Mouse (Mus musculus): ENCODE data around the gene Xbp1. TPM values are rescaled to one million over a fixed set of nuclear protein-coding genes. Genes with fewer than 3 reads are reported as not detected.
A peak's percentile ranks its signal among the peaks of the same experiment; 100 is the strongest.
"Not testable (repeated sequence)": the region's sequence is repeated elsewhere in the genome, so short reads cannot be mapped to it uniquely, and the experiment has no call there.

Xbp1 gene
- polyA plus RNA-seq, 1 experiment, result 62.4 TPM

GRCm38 (mm10) chr11:5482581-5482980 lies 37.9 kb upstream of the Xbp1 start:
- TF ChIP-seq MAX (IDR thresholded peaks at IDR 0.05), result no peak
- TF ChIP-seq CEBPB (IDR thresholded peaks at IDR 0.05; ENCODE audit: low read depth), result no peak
- no peak for TF ChIP-seq FOSL1 (IDR thresholded peaks at IDR 0.05; ENCODE audit: insufficient read depth, low read length, poor library complexity, severe bottlenecking)
- no peak for TF ChIP-seq USF1 (IDR thresholded peaks at IDR 0.05; ENCODE audit: low read depth)
- TF ChIP-seq MYOG (IDR thresholded peaks at IDR 0.05; ENCODE audit: control insufficient read depth, extremely low read depth, insufficient read length), result no peak
- no peak for TF ChIP-seq CTCF (IDR thresholded peaks at IDR 0.05; ENCODE audit: control insufficient read depth, insufficient read depth, insufficient read length)
- TF ChIP-seq MYOD1 (IDR thresholded peaks at IDR 0.05; ENCODE audit: control insufficient read depth, insufficient read length, low read depth), result no peak
- Histone ChIP-seq H3K36me3 (ENCODE audit: control insufficient read depth, insufficient read depth) (no peaks in the 10 kb centered on the region), H3K4me3 (ENCODE audit: insufficient read depth, poor library complexity, severe bottlenecking) (no peak overlapping the region), H3ac (ENCODE audit: control insufficient read depth, insufficient read length, low read depth) (no peak overlapping the region), H3K79me3 (ENCODE audit: low read depth) (no peaks in the 10 kb centered on the region), H3K79me2 (ENCODE audit: control insufficient read depth, insufficient read depth) (no peaks in the 10 kb centered on the region), H3K27me3 (ENCODE audit: control insufficient read depth, insufficient read depth, insufficient read length) (no peaks in the 10 kb centered on the region)

GRCm38 (mm10) chr11:5485193-5486011 lies 35.1 kb upstream of the Xbp1 start:
- Histone ChIP-seq H3K36me3 (ENCODE audit: control insufficient read depth, insufficient read depth) (no peaks in the 10 kb centered on the region), H3K79me2 (ENCODE audit: control insufficient read depth, insufficient read depth) (no peaks in the 10 kb centered on the region), H3ac (ENCODE audit: control insufficient read depth, insufficient read length, low read depth) (no peak overlapping the region), H3K79me3 (ENCODE audit: low read depth) (no peaks in the 10 kb centered on the region), H3K27me3 (ENCODE audit: control insufficient read depth, insufficient read depth, insufficient read length) (no peaks in the 10 kb centered on the region), H3K4me3 (ENCODE audit: insufficient read depth, poor library complexity, severe bottlenecking) (peak overlapping the region; percentile 11)
- TF ChIP-seq MYOD1 (IDR thresholded peaks at IDR 0.05; ENCODE audit: control insufficient read depth, insufficient read length, low read depth), result no peak
- TF ChIP-seq CTCF (IDR thresholded peaks at IDR 0.05; ENCODE audit: control insufficient read depth, insufficient read depth, insufficient read length), result peak; percentile 67

GRCm38 (mm10) chr11:5489433-5489832 lies 31.0 kb upstream of the Xbp1 start:
- not testable (repeated sequence) for H3K79me3 ChIP-seq (ENCODE audit: low read depth); H3K36me3 ChIP-seq (ENCODE audit: control insufficient read depth, insufficient read depth); H3K4me3 ChIP-seq (ENCODE audit: insufficient read depth, poor library complexity, severe bottlenecking); H3ac ChIP-seq (ENCODE audit: control insufficient read depth, insufficient read length, low read depth); H3K79me2 ChIP-seq (ENCODE audit: control insufficient read depth, insufficient read depth); H3K27me3 ChIP-seq (ENCODE audit: control insufficient read depth, insufficient read depth, insufficient read length)

GRCm38 (mm10) chr11:5490989-5491656 lies 29.3 kb upstream of the Xbp1 start:
- peaks cover 4% of the 10 kb centered on the region for H3K27me3 ChIP-seq (ENCODE audit: control insufficient read depth, insufficient read depth, insufficient read length)
- H3K79me3 ChIP-seq (ENCODE audit: low read depth), result no peaks in the 10 kb centered on the region
- no peaks in the 10 kb centered on the region for H3K36me3 ChIP-seq (ENCODE audit: control insufficient read depth, insufficient read depth)
- TF ChIP-seq USF1 (IDR thresholded peaks at IDR 0.05; ENCODE audit: low read depth), result no peak
- TF ChIP-seq MYOD1 (IDR thresholded peaks at IDR 0.05; ENCODE audit: control insufficient read depth, insufficient read length, low read depth), result no peak
- TF ChIP-seq MAX (IDR thresholded peaks at IDR 0.05), result no peak
- no peak for TF ChIP-seq CTCF (IDR thresholded peaks at IDR 0.05; ENCODE audit: control insufficient read depth, insufficient read depth, insufficient read length)
- TF ChIP-seq CEBPB (IDR thresholded peaks at IDR 0.05; ENCODE audit: low read depth), result no peak
- TF ChIP-seq MYOG (IDR thresholded peaks at IDR 0.05; ENCODE audit: control insufficient read depth, extremely low read depth, insufficient read length), result no peak
- TF ChIP-seq FOSL1 (IDR thresholded peaks at IDR 0.05; ENCODE audit: insufficient read depth, low read length, poor library complexity, severe bottlenecking), result no peak
- H3K4me3 ChIP-seq (ENCODE audit: insufficient read depth, poor library complexity, severe bottlenecking), result no peak overlapping the region
- H3K79me2 ChIP-seq (ENCODE audit: control insufficient read depth, insufficient read depth), result no peaks in the 10 kb centered on the region
- H3ac ChIP-seq (ENCODE audit: control insufficient read depth, insufficient read length, low read depth), result no peak overlapping the region

DNA sequence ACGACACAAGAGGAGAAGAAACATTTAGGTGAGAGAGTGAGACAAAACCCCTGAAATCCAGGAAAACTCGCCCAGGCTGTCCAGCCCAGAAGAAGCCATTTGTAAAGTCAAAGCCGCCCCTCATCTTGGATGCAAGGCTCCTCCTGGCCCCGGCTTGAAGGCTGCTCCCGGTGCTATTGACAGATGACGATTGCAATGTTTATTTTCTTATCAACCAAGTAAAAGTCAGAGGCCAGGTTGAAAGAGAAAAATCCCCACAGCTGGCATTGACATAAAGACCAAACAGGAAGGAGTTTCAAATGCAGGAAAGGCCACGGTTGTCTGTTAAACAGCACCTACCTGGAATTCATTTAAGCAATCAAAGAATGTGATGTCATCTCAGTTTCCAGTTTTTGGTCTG lies 28.5 kb upstream of the Xbp1 start:
- Histone ChIP-seq H3K79me2 (ENCODE audit: control insufficient read depth, insufficient read depth) (no peaks in the 10 kb centered on the region), H3K4me3 (ENCODE audit: insufficient read depth, poor library complexity, severe bottlenecking) (no peak overlapping the region), H3K36me3 (ENCODE audit: control insufficient read depth, insufficient read depth) (no peaks in the 10 kb centered on the region), H3ac (ENCODE audit: control insufficient read depth, insufficient read length, low read depth) (no peak overlapping the region), H3K79me3 (ENCODE audit: low read depth) (no peaks in the 10 kb centered on the region), H3K27me3 (ENCODE audit: control insufficient read depth, insufficient read depth, insufficient read length) (peaks cover 4% of the 10 kb centered on the region)
- TF ChIP-seq MYOD1 (IDR thresholded peaks at IDR 0.05; ENCODE audit: control insufficient read depth, insufficient read length, low read depth) (no peak), CTCF (IDR thresholded peaks at IDR 0.05; ENCODE audit: control insufficient read depth, insufficient read depth, insufficient read length) (no peak), CEBPB (IDR thresholded peaks at IDR 0.05; ENCODE audit: low read depth) (no peak), MAX (IDR thresholded peaks at IDR 0.05) (no peak), FOSL1 (IDR thresholded peaks at IDR 0.05; ENCODE audit: insufficient read depth, low read length, poor library complexity, severe bottlenecking) (no peak), MYOG (IDR thresholded peaks at IDR 0.05; ENCODE audit: control insufficient read depth, extremely low read depth, insufficient read length) (no peak), USF1 (IDR thresholded peaks at IDR 0.05; ENCODE audit: low read depth) (no peak)

GRCm38 (mm10) chr11:5493869-5494268 lies 26.6 kb upstream of the Xbp1 start:
- Histone ChIP-seq H3K36me3 (ENCODE audit: control insufficient read depth, insufficient read depth) (no peaks in the 10 kb centered on the region), H3K27me3 (ENCODE audit: control insufficient read depth, insufficient read depth, insufficient read length) (peaks cover 4% of the 10 kb centered on the region), H3ac (ENCODE audit: control insufficient read depth, insufficient read length, low read depth) (no peak overlapping the region), H3K79me3 (ENCODE audit: low read depth) (no peaks in the 10 kb centered on the region), H3K4me3 (ENCODE audit: insufficient read depth, poor library complexity, severe bottlenecking) (no peak overlapping the region), H3K79me2 (ENCODE audit: control insufficient read depth, insufficient read depth) (no peaks in the 10 kb centered on the region)
- TF ChIP-seq CTCF (IDR thresholded peaks at IDR 0.05; ENCODE audit: control insufficient read depth, insufficient read depth, insufficient read length), result no peak
- no peak for TF ChIP-seq FOSL1 (IDR thresholded peaks at IDR 0.05; ENCODE audit: insufficient read depth, low read length, poor library complexity, severe bottlenecking)
- no peak for TF ChIP-seq MYOD1 (IDR thresholded peaks at IDR 0.05; ENCODE audit: control insufficient read depth, insufficient read length, low read depth)
- TF ChIP-seq MAX (IDR thresholded peaks at IDR 0.05), result no peak
